Mouse (Mus musculus): ENCODE data around the gene Tmem102.

DNA sequence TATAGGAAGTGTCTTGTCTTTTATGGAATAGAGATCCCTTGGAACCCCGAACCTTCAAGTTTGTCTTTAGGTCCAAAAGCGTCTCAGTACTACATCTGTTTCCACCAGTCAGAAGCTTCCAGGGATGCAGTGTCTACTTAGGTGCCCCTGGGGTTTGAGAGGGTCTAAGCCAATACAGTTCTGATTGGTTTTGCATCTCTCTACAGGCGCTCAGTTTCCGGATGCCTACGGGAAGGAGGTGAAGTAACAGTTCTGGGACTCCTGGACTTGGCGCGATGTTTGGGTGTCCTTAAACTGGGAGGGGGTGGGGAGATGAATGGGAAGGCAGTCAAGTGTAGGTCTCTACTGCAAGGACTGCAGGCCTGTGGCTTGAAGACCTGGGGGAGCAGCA lies 33.3 kb upstream of the Tmem102 start:
- TF ChIP-seq EP300 (IDR thresholded peaks at IDR 0.05; ENCODE audit: low read depth) (no peak), CTCF (IDR thresholded peaks at IDR 0.05; ENCODE audit: low read depth) (no peak)
